Mouse (Mus musculus) adipocyte (in vitro differentiated cells): ENCODE measurements around the gene Rgs16.

Experiments
- DNase-seq: peaks from one replicate; pipeline ENCODE4 v3.0.0-alpha.2; 2016; ENCODE audit warnings: low spot score

Gene Rgs16

DNA sequence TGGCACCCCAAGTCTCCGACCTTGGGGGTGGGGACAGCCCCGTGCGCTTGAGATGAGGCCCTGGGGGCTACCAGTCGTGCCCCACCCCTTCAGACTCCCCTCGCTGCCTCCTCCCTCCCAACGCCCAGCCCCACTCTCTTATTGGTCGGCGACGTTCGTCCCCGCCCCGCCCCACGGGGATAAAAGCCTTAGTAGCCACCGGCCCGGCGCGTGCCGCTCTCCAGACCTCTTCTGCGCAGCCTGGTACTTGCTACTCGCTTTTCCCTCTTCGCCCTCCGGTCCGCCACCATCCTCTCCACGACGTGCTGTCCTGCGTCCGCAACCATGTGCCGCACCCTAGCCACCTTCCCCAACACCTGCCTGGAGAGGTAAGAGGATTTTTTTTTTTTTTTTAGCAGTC lies at the start of gene Rgs16:
Rgs16 (plus strand) TSS at position 205 of the 400 bp plus-strand sequence.
- no peak for DNase-seq

DNA sequence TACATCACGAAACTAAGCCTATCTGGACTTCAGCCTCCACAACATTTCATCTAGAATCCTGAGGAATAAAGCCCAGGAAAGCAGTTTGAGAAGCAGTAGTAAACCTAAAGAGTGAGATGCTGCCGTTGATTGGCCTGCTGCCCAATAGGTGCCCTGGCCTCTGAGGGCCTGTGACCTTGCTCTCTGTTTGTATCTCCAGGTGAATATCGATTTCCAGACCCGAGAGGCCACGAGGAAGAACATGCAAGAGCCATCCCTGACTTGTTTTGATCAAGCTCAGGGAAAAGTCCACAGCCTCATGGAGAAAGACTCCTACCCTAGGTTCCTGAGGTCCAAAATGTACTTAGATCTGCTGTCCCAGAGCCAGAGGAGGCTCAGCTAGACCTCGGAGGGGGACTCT lies 47.6 kb upstream of the Rgs16 start:
- no peak for DNase-seq

GRCm38 (mm10) chr1:153694372-153695120 lies 45.6 kb upstream of the Rgs16 start:
- DNase-seq = no peak

DNA sequence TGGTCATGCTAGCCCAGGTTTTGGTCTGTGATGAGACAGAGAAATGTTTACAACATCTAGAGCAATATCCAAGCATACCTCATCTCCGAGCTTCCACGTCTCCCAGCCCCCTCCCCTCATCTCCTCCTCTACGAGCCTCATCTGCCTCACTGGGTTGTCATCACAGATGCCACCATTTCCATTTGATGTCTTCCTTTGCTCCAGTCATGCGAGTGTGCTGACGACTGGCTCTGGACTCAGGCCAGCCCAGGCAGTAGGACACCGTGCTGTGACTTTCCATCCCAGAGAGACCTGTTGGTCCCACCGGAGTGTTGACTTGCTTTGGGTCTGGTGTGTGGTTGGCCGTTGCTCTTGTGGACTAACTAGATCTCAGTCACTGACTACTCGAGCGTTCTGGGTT lies 44.8 kb upstream of the Rgs16 start:
- DNase-seq = no peak

GRCm38 (mm10) chr1:153696093-153696492 lies 44.1 kb upstream of the Rgs16 start:
- no peak for DNase-seq

GRCm38 (mm10) chr1:153696541-153696940 lies 43.6 kb upstream of the Rgs16 start:
- no peak for DNase-seq

- DNase-seq = no peak
These were observed 42.4 kb upstream of the Rgs16 start for GRCm38 (mm10) chr1:153697581-153698251.

DNA sequence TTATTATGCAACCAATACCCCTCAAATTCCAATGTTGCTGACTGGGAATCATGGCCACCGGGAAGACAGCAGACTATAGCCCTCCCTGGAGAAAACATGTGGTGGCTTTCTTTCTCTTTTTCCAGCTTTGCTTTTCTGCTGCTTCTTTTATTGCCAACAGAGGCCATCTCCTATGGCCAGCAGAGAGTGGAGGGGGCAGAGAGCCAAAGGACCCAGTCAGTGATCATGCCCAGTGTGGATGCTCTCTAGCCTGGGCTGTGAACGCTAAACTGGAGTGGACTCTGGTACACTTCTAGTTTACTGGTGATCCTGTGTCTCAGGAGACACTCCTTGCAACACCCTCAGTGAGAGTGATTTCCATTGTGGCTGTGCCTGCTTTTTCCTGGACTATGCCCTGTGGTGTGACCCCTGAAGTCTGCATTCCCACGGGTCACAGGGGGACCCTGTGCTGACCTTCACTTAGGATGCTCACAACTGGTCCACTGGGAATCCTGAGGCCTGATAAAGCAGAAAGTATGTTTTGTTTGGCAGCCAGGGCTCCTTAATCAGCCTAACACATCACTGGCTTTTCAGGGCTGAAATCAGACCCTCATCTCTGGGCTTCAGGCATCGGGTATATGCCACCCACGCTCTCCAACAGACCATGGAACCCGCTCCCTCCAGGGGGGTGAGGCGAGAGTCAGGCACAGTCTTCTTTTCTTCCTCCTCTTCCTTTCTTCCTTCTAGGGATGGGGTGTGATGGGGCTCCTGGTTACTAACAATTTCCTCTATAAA lies 41.7 kb upstream of the Rgs16 start:
- peak; percentile 40 for DNase-seq

DNA sequence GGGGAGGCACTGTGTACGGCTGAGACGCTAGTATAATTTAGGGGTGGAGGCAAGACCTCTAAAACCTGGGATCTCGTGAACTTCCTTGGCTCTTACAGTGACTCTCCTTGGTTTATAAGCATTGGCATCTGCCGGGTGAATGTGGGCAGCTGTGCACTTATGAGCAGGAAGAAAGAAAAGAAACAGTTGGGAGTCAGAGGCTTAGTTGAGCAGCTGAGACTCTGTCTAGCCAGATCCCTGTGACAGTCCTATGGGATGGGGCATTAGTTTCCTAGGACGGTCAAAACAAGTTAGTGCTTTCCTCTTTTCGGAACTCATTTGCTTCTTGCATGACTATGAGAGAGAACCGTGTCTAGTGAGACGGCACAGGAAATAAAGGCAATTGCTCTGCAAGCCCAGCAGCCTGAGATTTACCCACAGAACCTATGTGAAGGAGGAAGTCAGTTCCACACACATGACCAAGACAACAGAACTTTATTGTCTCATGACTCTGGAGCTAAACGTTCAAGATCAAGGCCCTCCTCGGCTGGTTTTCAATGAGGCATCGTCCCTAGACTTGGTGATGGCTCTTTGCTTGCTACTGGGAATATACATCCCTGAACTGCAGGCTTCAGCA lies 39.6 kb upstream of the Rgs16 start:
- no peak for DNase-seq

DNA sequence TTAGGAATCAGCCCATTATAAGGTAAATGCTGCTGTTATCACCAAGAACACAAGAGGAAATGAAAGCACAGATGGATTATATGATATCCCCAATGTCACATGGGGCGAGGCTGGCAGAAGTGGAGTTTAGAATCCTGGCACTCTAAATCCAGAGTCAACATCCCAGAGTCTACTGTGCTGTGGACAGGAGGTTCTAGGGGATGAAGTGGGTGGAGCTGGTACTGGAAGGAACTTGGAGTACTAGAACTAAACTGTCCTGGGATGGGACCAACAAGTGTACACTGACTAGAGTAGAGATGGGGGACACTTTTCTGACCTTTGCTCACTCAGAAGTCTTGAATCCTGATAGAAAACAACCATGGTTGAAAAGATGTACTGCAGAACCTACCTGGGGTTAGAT lies 38.7 kb upstream of the Rgs16 start:
- DNase-seq = no peak

DNA sequence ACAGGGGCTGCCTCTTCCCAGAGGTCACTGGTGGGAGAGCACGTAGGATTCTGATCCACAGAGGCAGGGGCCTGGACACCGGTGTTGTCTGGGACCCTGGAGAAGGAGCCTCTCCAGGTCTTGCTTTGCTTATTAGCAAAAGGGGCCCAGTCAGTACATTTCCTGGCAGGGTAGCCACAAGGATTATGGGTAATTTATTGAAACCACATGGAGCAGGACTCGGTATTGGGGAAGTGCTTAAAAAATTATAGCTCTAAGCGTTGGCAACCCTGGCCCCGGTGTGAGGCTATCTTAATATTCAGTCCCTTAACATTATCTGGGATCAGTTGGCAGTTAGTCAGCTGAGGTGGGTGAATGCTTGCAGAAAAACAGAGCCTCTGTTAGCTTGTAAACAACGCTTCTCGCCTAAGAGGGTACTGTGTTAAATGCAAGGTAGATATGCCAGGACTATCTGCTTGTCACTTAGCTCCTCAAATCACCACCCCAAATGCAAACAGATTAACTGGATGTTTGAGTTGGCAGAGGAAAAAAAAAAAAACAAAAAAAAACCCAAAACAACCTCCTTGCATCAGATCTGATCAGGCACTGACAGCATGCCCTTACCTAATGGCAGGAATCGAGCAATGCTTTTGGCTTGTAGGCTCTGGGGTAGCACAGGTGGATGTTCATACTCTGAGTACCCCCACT lies 37.8 kb upstream of the Rgs16 start:
- DNase-seq = no peak

DNA sequence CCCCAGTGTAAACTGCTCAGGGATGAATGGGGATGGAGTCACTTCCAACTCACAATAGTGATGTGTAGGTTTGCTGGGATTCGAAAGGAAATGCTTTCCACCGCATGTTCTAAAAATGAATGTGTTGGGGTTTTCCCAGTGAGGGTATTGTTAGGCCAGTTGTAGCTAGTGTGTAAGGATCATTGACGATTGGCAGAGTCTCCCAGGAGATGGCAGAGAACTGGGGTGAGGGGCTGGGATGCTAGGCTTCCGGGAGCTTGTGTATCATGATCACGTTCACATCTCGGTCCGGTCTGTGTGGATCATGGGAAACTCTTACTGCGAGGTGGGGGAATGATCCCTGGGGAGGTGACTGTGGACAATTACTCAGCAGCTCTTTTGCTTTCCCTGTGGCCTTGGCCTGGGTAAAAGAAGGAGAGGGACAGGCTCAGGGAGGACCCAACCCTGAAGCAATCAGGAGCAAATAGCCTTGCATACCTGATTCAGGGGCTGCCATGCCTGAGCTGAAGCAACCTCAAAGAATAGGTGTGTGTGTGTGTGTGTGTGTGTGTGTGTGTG lies 37.2 kb upstream of the Rgs16 start:
- DNase-seq = no peak

DNA sequence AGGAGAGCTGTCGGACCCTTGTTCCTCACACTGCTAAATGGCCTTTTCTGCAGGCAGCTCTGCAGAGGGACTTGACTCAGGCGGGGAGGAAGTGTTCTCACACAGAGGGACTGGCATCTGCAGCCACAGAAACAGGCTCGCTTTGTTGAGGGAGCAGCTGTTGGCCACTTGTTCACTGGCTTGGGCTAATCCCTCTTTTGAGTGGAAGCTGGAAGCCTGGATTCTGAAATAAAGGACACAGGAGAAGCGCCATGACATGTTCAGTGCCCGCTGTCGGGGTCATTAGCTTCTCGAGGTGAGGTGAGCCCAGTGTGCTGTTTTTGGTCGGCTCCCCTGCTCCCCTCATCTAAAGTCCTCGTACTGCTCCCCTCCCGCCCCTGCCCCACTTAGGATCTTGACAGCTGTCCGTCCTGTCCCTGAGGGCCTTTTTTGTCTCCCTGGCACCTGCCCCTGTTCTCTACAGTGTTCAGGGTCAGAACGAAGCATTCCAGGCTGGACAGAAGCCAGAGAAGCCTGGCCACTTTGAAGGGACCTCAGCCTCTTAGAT lies 36.6 kb upstream of the Rgs16 start:
- DNase-seq = no peak

DNA sequence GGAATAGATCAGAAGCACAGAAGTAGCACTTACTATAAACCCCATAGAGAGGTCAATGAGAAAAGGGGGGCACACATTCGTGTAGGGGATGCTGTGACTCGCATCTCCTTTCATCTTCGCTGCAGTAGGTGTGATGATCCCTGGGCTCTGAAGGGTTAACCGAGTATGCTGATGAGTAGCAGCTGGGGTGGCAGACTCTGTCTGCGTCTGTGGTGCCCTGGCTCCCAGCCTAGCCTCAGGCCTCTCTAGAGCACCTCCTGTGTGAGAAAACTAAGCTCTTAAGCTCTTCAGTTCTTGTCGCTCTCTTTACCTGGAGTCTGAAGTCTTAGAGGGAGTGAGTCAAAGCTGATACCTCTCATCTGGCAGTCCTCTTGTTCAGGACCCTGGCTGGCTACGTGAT lies 36.0 kb upstream of the Rgs16 start:
- no peak for DNase-seq

- DNase-seq = no peak
These were observed 35.2 kb upstream of the Rgs16 start for GRCm38 (mm10) chr1:153704996-153705395.

DNA sequence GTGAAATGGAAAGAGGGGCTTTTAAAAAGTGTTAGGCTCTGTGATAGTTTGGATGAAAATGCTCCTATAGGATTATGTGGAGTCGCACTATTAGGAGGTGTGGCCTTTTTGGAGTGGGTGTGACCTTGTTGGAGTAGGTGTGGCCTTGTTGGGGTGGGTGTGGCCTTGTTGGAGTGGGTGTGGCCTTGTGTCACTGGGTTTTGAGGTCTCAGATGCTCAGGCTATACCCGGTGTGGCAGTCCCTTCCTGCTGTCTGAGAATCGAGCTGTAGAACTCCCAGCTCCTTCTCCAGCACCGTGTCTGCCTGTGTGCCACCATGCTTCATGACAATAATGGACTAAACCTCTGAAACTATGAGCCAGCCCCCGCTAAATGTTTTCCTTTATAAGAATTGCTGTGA lies 31.5 kb upstream of the Rgs16 start:
- DNase-seq = no peak

- DNase-seq = no peak
These were observed 30.7 kb upstream of the Rgs16 start for GRCm38 (mm10) chr1:153709451-153709850.

DNA sequence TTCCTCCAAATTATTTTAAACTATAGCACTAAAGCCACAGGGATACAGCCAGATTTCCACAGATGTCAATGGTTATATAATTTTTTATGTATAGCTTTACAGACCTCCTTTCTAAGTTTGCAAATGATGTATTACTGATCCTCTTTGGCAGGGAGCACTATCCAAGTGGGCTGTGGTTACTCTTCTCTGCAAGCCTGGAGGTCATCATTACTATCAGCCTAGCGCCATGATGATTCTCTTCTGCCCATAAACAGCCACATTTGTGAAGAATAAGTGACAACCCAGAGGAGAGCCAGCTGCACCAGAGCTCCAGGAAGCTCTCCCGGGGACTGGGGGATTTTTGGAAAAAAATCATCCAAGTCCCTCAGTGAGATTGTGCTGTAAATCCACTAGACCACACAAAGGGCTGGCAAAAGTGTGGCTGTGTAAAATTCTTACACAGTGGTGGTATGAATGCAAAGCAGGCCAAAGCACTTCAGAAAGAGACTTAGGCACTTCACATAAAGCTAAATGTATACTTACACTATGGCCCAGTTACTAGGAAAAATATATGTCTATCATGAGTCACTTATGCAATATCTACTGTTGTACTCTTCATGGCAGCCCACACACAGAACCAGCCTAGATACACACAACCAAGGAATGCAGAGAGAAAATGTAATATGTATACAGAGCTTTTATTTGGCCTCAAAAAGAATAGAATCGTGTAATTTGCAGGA lies 28.4 kb upstream of the Rgs16 start:
- no peak for DNase-seq

DNA sequence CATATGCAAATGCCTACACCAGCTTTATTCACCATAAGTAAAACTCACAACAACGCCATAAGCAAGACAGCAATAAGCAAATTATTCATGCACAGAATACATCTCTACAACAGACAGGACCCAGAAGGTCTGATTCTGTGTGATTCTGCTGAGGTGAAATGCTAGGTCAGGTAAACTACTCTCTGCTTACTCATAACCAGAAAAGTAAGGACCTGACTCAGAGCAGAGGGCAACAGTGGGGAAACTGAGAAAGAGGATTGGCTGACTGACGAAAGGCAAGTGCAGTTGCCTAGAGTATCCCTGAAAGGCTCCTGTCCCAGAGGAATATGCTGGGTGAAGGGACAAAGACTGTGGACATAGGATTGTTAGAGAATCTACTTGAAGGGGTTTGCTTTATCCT lies 27.5 kb upstream of the Rgs16 start:
- no peak for DNase-seq

- no peak for DNase-seq
These were observed 22.2 kb upstream of the Rgs16 start for GRCm38 (mm10) chr1:153717990-153718389.

DNA sequence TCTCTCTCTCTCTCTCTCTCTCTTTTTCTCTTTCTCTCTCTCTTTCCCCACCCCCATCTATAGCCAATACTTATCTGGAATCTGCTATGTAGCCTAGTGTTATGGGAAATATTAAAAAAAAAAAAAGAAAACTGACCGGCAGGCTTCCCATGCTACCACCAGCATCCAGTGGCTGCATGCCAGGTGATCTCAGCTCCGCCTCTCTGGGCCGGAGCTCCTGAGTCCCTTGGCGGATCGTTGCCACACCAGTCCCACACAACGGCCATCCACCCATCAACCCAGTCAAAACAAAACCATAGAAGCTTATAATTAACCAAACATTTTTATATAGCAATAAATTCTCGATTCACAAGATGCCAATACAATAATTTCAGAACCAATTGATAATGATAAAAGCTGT lies 19.2 kb upstream of the Rgs16 start:
- peak; percentile 45 for DNase-seq
